Mouse (Mus musculus): ENCODE data around the gene Atg4c. TPM values are rescaled to one million over a fixed set of nuclear protein-coding genes. Genes with fewer than 3 reads are reported as not detected.

Gene Atg4c
- polyA plus RNA-seq, 2 experiments = 2.3 to 3.9 TPM

GRCm38 (mm10) chr4:99263663-99264062 is 69.9 kb downstream of the Atg4c start:
- Histone ChIP-seq H3K9me3 (ENCODE audit: control insufficient read depth, low read length) (no peaks in the 10 kb centered on the region), H3K4me2 (ENCODE audit: low read depth) (no peak overlapping the region)
- 70% methylated on average over 11 of the region's 11 CpGs for WGBS (ENCODE audit: insufficient replicate concordance)

GRCm38 (mm10) chr4:99266843-99267445 is 73.2 kb downstream of the Atg4c start:
- Histone ChIP-seq H3K9me3 (ENCODE audit: control insufficient read depth, low read length) (no peaks in the 10 kb centered on the region), H3K9ac (replicated peaks) (no peak overlapping the region), H3K4me3 (ENCODE audit: insufficient read depth in 1 of 2, low read depth in 2 of 2, low read length in 2 of 2) (no peak overlapping the region), H3K27me3 (ENCODE audit: control insufficient read depth, insufficient read depth, low read length) (no peaks in the 10 kb centered on the region), H3K36me3 (replicated peaks; ENCODE audit: control insufficient read depth, insufficient read depth, low read depth) (no peaks in the 10 kb centered on the region), H3K27ac (no peak overlapping the region), H3K4me2 (ENCODE audit: low read depth) (no peak overlapping the region), H3K4me1 (replicated peaks; ENCODE audit: control insufficient read depth in 2 of 2, insufficient read depth in 2 of 2, low read length in 1 of 2) (no peaks in the 10 kb centered on the region)
- no peak for TF ChIP-seq CTCF (IDR thresholded peaks at IDR 0.05; ENCODE audit: low read depth)
- no peak for TF ChIP-seq EP300 (IDR thresholded peaks at IDR 0.05; ENCODE audit: low read depth)
- DNase-seq (ENCODE audit: low read depth in 3 of 3, low spot score in 3 of 3) = no peak
- ATAC-seq (ENCODE audit: insufficient read depth) = no peak
- WGBS (ENCODE audit: insufficient replicate concordance) = 71% methylated on average over 10 of the region's 10 CpGs

More at GRCm38 (mm10) chr4:99263663-99264062, 69.9 kb downstream of the Atg4c start:
- Histone ChIP-seq H3K4me1 (replicated peaks; ENCODE audit: control insufficient read depth in 2 of 2, insufficient read depth in 2 of 2, low read length in 1 of 2) (no peaks in the 10 kb centered on the region), H3K4me3 (ENCODE audit: insufficient read depth in 1 of 2, low read depth in 2 of 2, low read length in 2 of 2) (no peak overlapping the region), H3K27ac (no peak overlapping the region), H3K9ac (replicated peaks) (no peak overlapping the region), H3K27me3 (ENCODE audit: control insufficient read depth, insufficient read depth, low read length) (no peaks in the 10 kb centered on the region), H3K36me3 (replicated peaks; ENCODE audit: control insufficient read depth, insufficient read depth, low read depth) (no peaks in the 10 kb centered on the region; the same call in 1 of the 2 replicates)
- no peak for ATAC-seq (ENCODE audit: insufficient read depth)
- DNase-seq (ENCODE audit: low read depth in 3 of 3, low spot score in 3 of 3) = no peak
- TF ChIP-seq EP300 (IDR thresholded peaks at IDR 0.05; ENCODE audit: low read depth) (no peak), CTCF (IDR thresholded peaks at IDR 0.05; ENCODE audit: low read depth) (no peak)

GRCm38 (mm10) chr4:99272860-99273259 is 79.1 kb downstream of the Atg4c start:
- TF ChIP-seq CTCF (IDR thresholded peaks at IDR 0.05; ENCODE audit: low read depth) (no peak), EP300 (IDR thresholded peaks at IDR 0.05; ENCODE audit: low read depth) (no peak)
- WGBS (ENCODE audit: insufficient replicate concordance) = 75% methylated on average over 9 of the region's 9 CpGs

GRCm38 (mm10) chr4:99273466-99273865 is 79.7 kb downstream of the Atg4c start:
- TF ChIP-seq CTCF (IDR thresholded peaks at IDR 0.05; ENCODE audit: low read depth) (no peak), EP300 (IDR thresholded peaks at IDR 0.05; ENCODE audit: low read depth) (no peak)
- Histone ChIP-seq H3K4me2 (ENCODE audit: low read depth) (no peak overlapping the region), H3K9me3 (ENCODE audit: control insufficient read depth, low read length) (no peaks in the 10 kb centered on the region), H3K27me3 (ENCODE audit: control insufficient read depth, insufficient read depth, low read length) (no peaks in the 10 kb centered on the region), H3K4me3 (ENCODE audit: insufficient read depth in 1 of 2, low read depth in 2 of 2, low read length in 2 of 2) (no peak overlapping the region), H3K9ac (replicated peaks) (no peak overlapping the region), H3K4me1 (replicated peaks; ENCODE audit: control insufficient read depth in 2 of 2, insufficient read depth in 2 of 2, low read length in 1 of 2) (no peaks in the 10 kb centered on the region), H3K27ac (no peak overlapping the region), H3K36me3 (replicated peaks; ENCODE audit: control insufficient read depth, insufficient read depth, low read depth) (no peaks in the 10 kb centered on the region)
- ATAC-seq (ENCODE audit: insufficient read depth) (no peak), DNase-seq (ENCODE audit: low read depth in 3 of 3, low spot score in 3 of 3) (no peak)
- WGBS (ENCODE audit: insufficient replicate concordance) = 72% methylated on average over 3 of the region's 3 CpGs

More at GRCm38 (mm10) chr4:99272860-99273259, 79.1 kb downstream of the Atg4c start:
- no peak overlapping the region for H3K9ac ChIP-seq (replicated peaks)
- no peak overlapping the region for H3K4me2 ChIP-seq (ENCODE audit: low read depth)
- no peaks in the 10 kb centered on the region for H3K9me3 ChIP-seq (ENCODE audit: control insufficient read depth, low read length)
- no peaks in the 10 kb centered on the region for H3K4me1 ChIP-seq (replicated peaks; ENCODE audit: control insufficient read depth in 2 of 2, insufficient read depth in 2 of 2, low read length in 1 of 2)
- H3K27ac ChIP-seq = no peak overlapping the region
- H3K4me3 ChIP-seq (ENCODE audit: insufficient read depth in 1 of 2, low read depth in 2 of 2, low read length in 2 of 2) = no peak overlapping the region
- DNase-seq (ENCODE audit: low read depth in 3 of 3, low spot score in 3 of 3) (no peak), ATAC-seq (ENCODE audit: insufficient read depth) (no peak)
- no peaks in the 10 kb centered on the region for H3K36me3 ChIP-seq (replicated peaks; ENCODE audit: control insufficient read depth, insufficient read depth, low read depth)
- H3K27me3 ChIP-seq (ENCODE audit: control insufficient read depth, insufficient read depth, low read length) = no peaks in the 10 kb centered on the region

GRCm38 (mm10) chr4:99273979-99274378 is 80.2 kb downstream of the Atg4c start:
- ATAC-seq (ENCODE audit: insufficient read depth) = no peak
- no peaks in the 10 kb centered on the region for H3K4me1 ChIP-seq (replicated peaks; ENCODE audit: control insufficient read depth in 2 of 2, insufficient read depth in 2 of 2, low read length in 1 of 2)
- WGBS (ENCODE audit: insufficient replicate concordance) = 73% methylated on average over 7 of the region's 7 CpGs
- no peak overlapping the region for H3K9ac ChIP-seq (replicated peaks)
- H3K4me2 ChIP-seq (ENCODE audit: low read depth) = no peak overlapping the region
- no peak for DNase-seq (ENCODE audit: low read depth in 3 of 3, low spot score in 3 of 3)
- no peak overlapping the region for H3K27ac ChIP-seq
- TF ChIP-seq CTCF (IDR thresholded peaks at IDR 0.05; ENCODE audit: low read depth) = no peak
- no peak for TF ChIP-seq EP300 (IDR thresholded peaks at IDR 0.05; ENCODE audit: low read depth)
- no peaks in the 10 kb centered on the region for H3K36me3 ChIP-seq (replicated peaks; ENCODE audit: control insufficient read depth, insufficient read depth, low read depth)
- no peaks in the 10 kb centered on the region for H3K9me3 ChIP-seq (ENCODE audit: control insufficient read depth, low read length)
- H3K27me3 ChIP-seq (ENCODE audit: control insufficient read depth, insufficient read depth, low read length) = no peaks in the 10 kb centered on the region
- H3K4me3 ChIP-seq (ENCODE audit: insufficient read depth in 1 of 2, low read depth in 2 of 2, low read length in 2 of 2) = no peak overlapping the region
